Comparison of ENCODE assay signal across 8 mouse cellular contexts in the genomic region with DNA sequence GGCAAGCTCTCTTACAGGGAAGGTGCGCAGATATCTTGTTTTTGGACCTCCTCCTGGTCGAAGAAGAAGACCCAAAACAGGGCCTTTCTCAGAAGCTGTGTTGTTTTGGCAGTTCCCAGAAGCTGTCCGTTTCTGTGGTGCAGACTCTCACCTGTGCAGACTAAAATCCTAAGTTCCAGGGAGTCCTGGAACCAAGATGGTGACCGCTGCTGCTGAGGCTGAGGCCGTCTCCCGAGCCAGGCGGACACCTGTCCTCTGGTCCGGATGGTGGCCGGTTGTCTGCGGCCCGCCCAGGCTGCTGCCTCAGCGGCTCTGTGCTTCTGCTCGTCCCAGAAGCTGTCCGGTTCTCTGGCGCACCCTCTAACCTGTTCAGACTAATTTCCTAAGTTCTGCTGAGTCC.
A peak's percentile ranks its signal among the peaks of the same experiment; 100 is the strongest.
DNase-seq lines count a peak whose midpoint lies in the region.

No protein-coding gene starts in this region.

- DNase-seq in adrenal gland, postnatal 14 days, result peak; percentile 42
- DNase-seq in cerebellum, postnatal 4 days (ENCODE audit: low spot score in 2 of 2), result peak; percentile 84 to 95
- DNase-seq in heart, adult 18-20 months, result peak; percentile 71 to 82
- DNase-seq in kidney, postnatal 14 days, result peak; percentile 74
- DNase-seq in left cerebral cortex, adult 18-20 months (ENCODE audit: low spot score in 2 of 2), result peak; percentile 70 to 84
- peak; percentile 83 to 86 for DNase-seq in lung, postnatal 4 days
- peak; percentile 72 to 89 for DNase-seq in spleen, postnatal 10 days (ENCODE audit: low spot score in 2 of 2)
- DNase-seq in urinary bladder, postnatal 10 days (ENCODE audit: low spot score), result peak; percentile 97

Comparison
In these comparisons a context has a peak if more than half of its experiments do, and no peak if none do; other contexts are left out.
1. Peak in every context shown above with its lines: DNase-seq.
2. DNase-seq: peak in every context shown above with its lines; median percentile 97 in urinary bladder, postnatal 10 days; 90 in cerebellum, postnatal 4 days; 84 in lung, postnatal 4 days; 80 in spleen, postnatal 10 days; 77 in left cerebral cortex, adult 18-20 months; 76 in heart, adult 18-20 months; 74 in kidney, postnatal 14 days; 42 in adrenal gland, postnatal 14 days.